Mouse (Mus musculus) yolk sac, embryonic 10.5 days (tissue): ENCODE measurements around the gene Tgm6.

Experiments
- DNase-seq: peaks from one replicate; pipeline ENCODE4 v3.0.0-alpha.2; 2017; ENCODE audit warnings: low spot score

Tgm6 gene

GRCm38 (mm10) chr2:130112116-130112515 is at the start of gene Tgm6:
Gene Tgm6, plus strand, starts transcription at chr2:130112416.
- no peak for DNase-seq

- no peak for DNase-seq
Measured at GRCm38 (mm10) chr2:130068228-130068627, 44.0 kb upstream of the Tgm6 start.

- DNase-seq = no peak
Measured at GRCm38 (mm10) chr2:130070396-130070795, 41.8 kb upstream of the Tgm6 start.

- DNase-seq = no peak
Measured at GRCm38 (mm10) chr2:130112804-130113203, 588 bp downstream of the Tgm6 start.

GRCm38 (mm10) chr2:130113379-130113778 is 1.2 kb downstream of the Tgm6 start:
- DNase-seq = no peak

GRCm38 (mm10) chr2:130118649-130119048 is 6.4 kb downstream of the Tgm6 start:
- no peak for DNase-seq

GRCm38 (mm10) chr2:130125279-130126059 is 13.3 kb downstream of the Tgm6 start:
- DNase-seq = no peak

- no peak for DNase-seq
Measured at GRCm38 (mm10) chr2:130126073-130126472, 13.9 kb downstream of the Tgm6 start.

GRCm38 (mm10) chr2:130129687-130130086 is 17.5 kb downstream of the Tgm6 start:
- DNase-seq = no peak

GRCm38 (mm10) chr2:130143011-130143410 is 30.8 kb downstream of the Tgm6 start:
- DNase-seq = no peak

GRCm38 (mm10) chr2:130144703-130145324 is 32.6 kb downstream of the Tgm6 start:
- DNase-seq = no peak

GRCm38 (mm10) chr2:130146089-130146668 is 34.0 kb downstream of the Tgm6 start:
- no peak for DNase-seq

GRCm38 (mm10) chr2:130155171-130155570 is 43.0 kb downstream of the Tgm6 start:
- DNase-seq = no peak

- DNase-seq = no peak
Measured at GRCm38 (mm10) chr2:130155851-130156250, 43.6 kb downstream of the Tgm6 start.

GRCm38 (mm10) chr2:130157231-130158087 is 45.2 kb downstream of the Tgm6 start:
- no peak for DNase-seq

- DNase-seq = no peak
Measured at GRCm38 (mm10) chr2:130158088-130158437, 45.8 kb downstream of the Tgm6 start.

- no peak for DNase-seq
Measured at GRCm38 (mm10) chr2:130162701-130163100, 50.5 kb downstream of the Tgm6 start.

- no peak for DNase-seq
Measured at GRCm38 (mm10) chr2:130166311-130167214, 54.3 kb downstream of the Tgm6 start.

GRCm38 (mm10) chr2:130167861-130168260 is 55.6 kb downstream of the Tgm6 start:
- no peak for DNase-seq

GRCm38 (mm10) chr2:130171674-130172073 is 59.5 kb downstream of the Tgm6 start:
- no peak for DNase-seq

- DNase-seq = no peak
Measured at GRCm38 (mm10) chr2:130176820-130177219, 64.6 kb downstream of the Tgm6 start.
